Mouse (Mus musculus) heart, embryonic 12.5 days (tissue): ENCODE results near the gene Cpb1. TPM values are rescaled to one million over a fixed set of nuclear protein-coding genes. Genes with fewer than 3 reads are reported as not detected.

Experiments
- ATAC-seq: fragments of 200-750 bp; cut with Nextera tagmentation; 2 replicates; pipeline ENCODE4 v1.8.0; 2017; ENCODE audit warnings: moderate TSS enrichment, moderate library complexity; ENCODE audit not compliant: insufficient number of reproducible peaks, low FRiP score
- H3K27ac ChIP-seq: fragments of 300-500 bp; sonication (generic); 2 replicates; pipeline ENCODE4 v1.5.1; 2016; ENCODE audit warnings: mild to moderate bottlenecking, moderate library complexity; ENCODE audit not compliant: poor library complexity, severe bottlenecking
- H3K27me3 ChIP-seq: fragments of 300-500 bp; sonication (generic); replicated peaks from 2 replicates; pipeline ENCODE4 v1.6.1; 2016; ENCODE audit warnings: mild to moderate bottlenecking, moderate library complexity
- H3K36me3 ChIP-seq: fragments of 300-500 bp; sonication (generic); 2 replicates; pipeline ENCODE4 v1.6.1; 2016; ENCODE audit warnings: mild to moderate bottlenecking, moderate library complexity
- H3K4me1 ChIP-seq: fragments of 300-500 bp; sonication (generic); replicated peaks from 2 replicates; pipeline ENCODE4 v1.6.1; 2016; ENCODE audit warnings: mild to moderate bottlenecking
- H3K4me2 ChIP-seq: fragments of 300-500 bp; sonication (generic); 2 replicates; pipeline ENCODE4 v1.6.1; 2016; ENCODE audit warnings: mild to moderate bottlenecking, moderate library complexity
- H3K4me3 ChIP-seq: fragments of 300-500 bp; sonication (generic); 2 replicates; pipeline ENCODE4 v1.5.1; 2016; ENCODE audit warnings: mild to moderate bottlenecking
- H3K9ac ChIP-seq: fragments of 300-500 bp; sonication (generic); 2 replicates; pipeline ENCODE4 v1.6.1; 2016; ENCODE audit warnings: mild to moderate bottlenecking, moderate library complexity
- H3K9me3 ChIP-seq: fragments of 300-500 bp; sonication (generic); replicated peaks from 2 replicates; pipeline ENCODE4 v1.6.1; 2016; ENCODE audit warnings: mild to moderate bottlenecking, moderate library complexity
- WGBS: fragments of 180-500 bp; shearing (Covaris S2); methylation state at CpG from one replicate; pipeline ENCODE4 v1.1.7; 2016; 5-methylcytosine and 5-hydroxymethylcytosine counted together
- microRNA-seq: library from miRNA; unstranded; fragments of <30 nt; microRNA quantifications from one replicate; pipeline ENCODE4, GENCODE M21; 2017
- polyA plus RNA-seq: library from polyadenylated mRNA; unstranded; fragments of >200 nt; fragmentation: Nextera tagmentation; extraction: Ambion mirVana; gene quantifications from 2 replicates; pipeline ENCODE4 v1.2.1, GENCODE M21; 2016

Cpb1 gene
- polyA plus RNA-seq, 1 experiment from 2014 or later: not detected

DNA sequence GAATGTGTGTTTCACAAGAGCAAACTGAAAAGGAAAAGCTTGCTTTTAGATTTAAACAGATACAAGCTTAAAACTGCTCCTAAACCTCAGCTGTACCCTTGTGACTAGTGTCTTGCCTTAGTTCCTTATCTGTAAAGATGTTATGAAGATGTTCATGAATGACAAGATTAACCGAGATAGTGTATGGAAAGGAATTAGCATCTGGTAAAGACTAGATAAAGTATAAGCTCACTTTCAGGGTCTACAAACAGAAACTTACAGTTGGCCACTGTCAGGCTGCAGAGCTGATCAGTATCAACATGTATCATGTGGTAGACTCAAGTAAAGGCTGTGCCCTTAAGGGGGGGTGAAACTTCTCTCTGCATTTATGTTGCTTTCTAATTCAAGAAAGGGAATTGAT, 31.6 kb downstream of the Cpb1 start:
- no peak overlapping the region for H3K4me2 ChIP-seq
- WGBS: 72% methylated on average over 1 of the region's 1 CpGs
- no peak overlapping the region for H3K9ac ChIP-seq
- H3K27me3 ChIP-seq: no peaks in the 10 kb centered on the region
- no peaks in the 10 kb centered on the region for H3K4me1 ChIP-seq
- no peaks in the 10 kb centered on the region for H3K9me3 ChIP-seq
- no peak overlapping the region for H3K4me3 ChIP-seq
- H3K27ac ChIP-seq: no peak overlapping the region
- no peak for ATAC-seq
- H3K36me3 ChIP-seq: no peaks in the 10 kb centered on the region

DNA sequence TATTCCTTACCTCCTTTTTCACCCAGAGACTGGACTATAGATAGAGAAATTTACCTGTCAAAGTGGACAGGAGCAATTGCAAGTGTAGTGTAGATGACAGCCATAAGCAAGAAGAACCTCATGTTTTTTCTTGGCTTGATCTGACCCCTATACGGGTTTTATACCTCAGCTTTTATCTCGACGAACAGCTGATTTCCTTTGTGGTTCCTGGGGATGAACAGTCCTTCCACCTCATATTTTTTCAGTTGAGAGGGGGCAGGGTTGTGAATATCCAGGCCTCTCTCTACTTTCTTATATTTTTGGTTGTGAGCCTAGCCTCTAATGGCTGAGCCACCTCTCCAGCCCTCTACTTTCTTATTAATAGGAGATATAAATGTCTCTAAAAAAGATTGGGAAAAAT, 33.5 kb downstream of the Cpb1 start, which contains the start of gene Cpa3:
Gene Cpa3, minus strand, starts transcription at position 132 of the 400 bp plus-strand sequence.
- H3K27me3 ChIP-seq: no peaks in the 10 kb centered on the region
- H3K4me3 ChIP-seq: no peak within 1 kb of the TSS
- H3K4me2 ChIP-seq: no peak within 1 kb of the TSS
- no peaks in the 10 kb centered on the region for H3K4me1 ChIP-seq
- H3K9ac ChIP-seq: no peak within 1 kb of the TSS
- no peaks in the 10 kb centered on the region for H3K9me3 ChIP-seq
- ATAC-seq: no peak
- WGBS: 66% methylated on average over 3 of the region's 3 CpGs
- no peaks in the 10 kb centered on the region for H3K36me3 ChIP-seq
- no peak within 1 kb of the TSS for H3K27ac ChIP-seq

DNA sequence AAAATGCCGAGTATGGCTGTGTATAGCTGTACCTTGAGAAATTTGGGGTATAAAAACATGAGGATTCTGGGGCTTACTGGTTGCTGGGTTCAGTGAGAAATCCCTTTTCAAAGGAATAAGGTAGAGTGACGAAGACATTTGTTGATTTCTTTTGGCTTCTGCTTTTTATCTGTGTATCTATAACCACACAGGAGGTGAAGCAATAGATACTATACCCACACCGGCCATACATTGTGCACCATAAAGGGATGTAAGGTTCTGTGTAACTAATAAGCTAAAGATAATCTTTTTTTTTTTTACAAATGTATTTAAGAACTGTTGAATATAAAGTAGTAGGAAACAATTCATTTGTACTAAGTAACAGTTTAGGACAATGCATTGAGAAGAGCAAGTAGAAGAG, 35.8 kb downstream of the Cpb1 start:
- no peak for ATAC-seq
- Histone ChIP-seq H3K27me3 (no peaks in the 10 kb centered on the region), H3K9me3 (no peaks in the 10 kb centered on the region), H3K36me3 (no peaks in the 10 kb centered on the region), H3K27ac (no peak overlapping the region), H3K9ac (no peak overlapping the region), H3K4me1 (no peaks in the 10 kb centered on the region), H3K4me2 (no peak overlapping the region), H3K4me3 (no peak overlapping the region)
- 82% methylated on average over 3 of the region's 3 CpGs for WGBS

- Histone ChIP-seq H3K4me1 (no peaks in the 10 kb centered on the region), H3K27me3 (no peaks in the 10 kb centered on the region), H3K9ac (no peak overlapping the region), H3K36me3 (no peaks in the 10 kb centered on the region), H3K27ac (peak overlapping the region; percentile 57; the same call in 1 of the 2 replicates), H3K4me3 (no peak overlapping the region), H3K9me3 (no peaks in the 10 kb centered on the region), H3K4me2 (no peak overlapping the region)
- WGBS: 28% methylated on average over 1 of the region's 1 CpGs
- ATAC-seq: no peak; the same call in 1 of the 2 replicates
Observed at GRCm38 (mm10) chr3:20236965-20237364, 38.6 kb downstream of the Cpb1 start.

DNA sequence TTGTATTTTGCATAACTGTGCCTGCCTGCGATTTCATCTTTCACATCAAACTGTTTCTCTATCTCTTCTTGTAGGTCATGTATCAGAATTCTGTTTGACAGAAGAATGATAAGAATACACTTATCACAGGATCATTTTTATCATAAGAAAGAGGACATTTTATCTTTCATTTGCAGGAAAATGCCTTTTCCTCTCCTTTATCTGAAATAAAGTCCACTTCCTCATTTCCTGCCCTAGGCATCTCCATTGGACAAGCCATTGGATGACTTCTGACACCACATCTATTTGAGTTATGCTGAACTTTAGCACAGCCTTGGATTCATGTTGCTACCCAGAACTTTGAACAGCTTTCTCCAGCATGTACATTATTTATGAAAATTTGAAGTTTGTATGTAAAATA, 46.5 kb downstream of the Cpb1 start:
- no peaks in the 10 kb centered on the region for H3K36me3 ChIP-seq
- no peak overlapping the region for H3K4me2 ChIP-seq
- H3K4me1 ChIP-seq: no peaks in the 10 kb centered on the region
- ATAC-seq: no peak
- no peaks in the 10 kb centered on the region for H3K27me3 ChIP-seq
- H3K4me3 ChIP-seq: no peak overlapping the region
- H3K9me3 ChIP-seq: no peaks in the 10 kb centered on the region
- WGBS: 73% methylated on average over 1 of the region's 1 CpGs
- no peak overlapping the region for H3K27ac ChIP-seq
- H3K9ac ChIP-seq: no peak overlapping the region

DNA sequence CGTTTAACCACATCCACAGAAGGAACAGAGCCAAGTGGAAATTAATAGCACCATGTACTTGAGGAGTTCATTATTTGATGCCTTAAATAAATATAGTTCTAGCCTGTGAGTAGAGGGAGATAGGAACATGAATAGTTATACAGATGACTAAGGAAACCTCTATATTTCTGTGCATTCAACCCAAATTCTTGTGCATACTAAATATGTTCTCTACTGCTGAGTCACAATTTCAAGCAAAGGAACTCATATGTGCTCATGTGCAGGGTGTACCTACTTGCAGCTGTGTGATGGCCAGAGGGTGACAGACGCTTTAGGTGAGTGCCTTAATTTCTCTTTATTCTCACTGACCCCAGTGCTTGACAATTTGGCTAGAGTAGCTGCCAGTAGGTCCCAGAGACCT, 50.1 kb downstream of the Cpb1 start:
- H3K9me3 ChIP-seq: no peaks in the 10 kb centered on the region
- no peak overlapping the region for H3K4me3 ChIP-seq
- H3K27ac ChIP-seq: no peak overlapping the region
- H3K9ac ChIP-seq: no peak overlapping the region
- no peaks in the 10 kb centered on the region for H3K36me3 ChIP-seq
- no peaks in the 10 kb centered on the region for H3K4me1 ChIP-seq
- 66% methylated on average over 2 of the region's 2 CpGs for WGBS
- no peak for ATAC-seq
- H3K4me2 ChIP-seq: no peak overlapping the region
- no peaks in the 10 kb centered on the region for H3K27me3 ChIP-seq

DNA sequence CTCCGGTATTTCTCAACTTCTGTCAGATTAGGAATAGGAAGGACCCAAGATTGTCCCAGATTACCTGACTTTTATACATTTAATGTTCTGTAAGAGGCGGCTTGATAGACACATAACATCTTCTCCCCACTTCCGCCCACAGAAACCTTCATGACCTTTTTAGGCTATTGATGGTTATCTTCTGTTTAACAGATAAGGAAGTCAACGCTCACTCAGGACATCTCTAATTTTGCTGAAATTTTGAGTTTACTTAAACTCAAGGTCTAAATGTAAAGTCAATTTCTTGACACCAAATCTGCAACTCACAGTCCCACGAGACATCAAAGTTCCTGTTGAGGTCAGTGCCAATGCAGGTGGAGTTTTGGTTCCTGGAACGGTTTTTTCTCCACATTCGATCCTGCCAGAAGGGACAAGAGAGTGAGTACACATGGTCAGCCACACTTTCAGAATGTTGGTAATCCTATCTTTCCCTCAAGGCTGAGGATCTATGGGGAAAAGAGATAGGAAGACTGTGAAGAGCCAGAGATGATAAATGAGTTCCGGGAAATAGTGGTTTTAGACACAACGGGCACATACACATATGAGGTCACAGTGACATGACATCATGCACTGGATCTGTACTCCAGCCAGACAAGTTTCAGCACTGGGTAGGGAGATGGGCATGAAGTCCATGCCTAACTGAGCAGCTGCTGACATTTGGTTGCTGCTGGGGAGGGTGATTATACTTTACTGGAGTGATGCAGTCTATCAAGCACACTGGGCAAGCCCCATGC, 52.4 kb downstream of the Cpb1 start:
- Histone ChIP-seq H3K9ac (no peak overlapping the region), H3K4me3 (no peak overlapping the region), H3K27ac (no peak overlapping the region), H3K9me3 (no peaks in the 10 kb centered on the region), H3K4me1 (no peaks in the 10 kb centered on the region), H3K36me3 (no peaks in the 10 kb centered on the region), H3K27me3 (no peaks in the 10 kb centered on the region), H3K4me2 (no peak overlapping the region)
- ATAC-seq: no peak
- WGBS: 74% methylated on average over 9 of the region's 9 CpGs

GRCm38 (mm10) chr3:20222136-20222535, 53.4 kb downstream of the Cpb1 start:
- H3K4me1 ChIP-seq: no peaks in the 10 kb centered on the region
- H3K27me3 ChIP-seq: no peaks in the 10 kb centered on the region
- no peak overlapping the region for H3K4me2 ChIP-seq
- H3K27ac ChIP-seq: no peak overlapping the region
- H3K9ac ChIP-seq: no peak overlapping the region
- WGBS: 65% methylated on average over 3 of the region's 3 CpGs
- no peaks in the 10 kb centered on the region for H3K9me3 ChIP-seq
- H3K36me3 ChIP-seq: no peaks in the 10 kb centered on the region
- no peak for ATAC-seq
- H3K4me3 ChIP-seq: no peak overlapping the region

GRCm38 (mm10) chr3:20198869-20199268, 76.7 kb downstream of the Cpb1 start:
- H3K9ac ChIP-seq: no peak overlapping the region
- ATAC-seq: no peak; the same call in 1 of the 2 replicates
- no peaks in the 10 kb centered on the region for H3K27me3 ChIP-seq
- H3K4me3 ChIP-seq: no peak overlapping the region
- H3K4me1 ChIP-seq: peaks cover 6% of the 10 kb centered on the region
- no peak overlapping the region for H3K4me2 ChIP-seq
- no peaks in the 10 kb centered on the region for H3K9me3 ChIP-seq
- no peaks in the 10 kb centered on the region for H3K36me3 ChIP-seq
- no peak overlapping the region for H3K27ac ChIP-seq
- 27% methylated on average over 6 of the region's 6 CpGs for WGBS

Small RNAs within 50 kb of the gene (microRNA-seq; reads per million reads assigned to microRNA genes)
- gene Mir7007: not detected

Other genes with a start within 250 kb of the Cpb1 start
- gene Hps3, start 240.4 kb downstream of the Cpb1 start, polyA plus RNA-seq: 11.4 and 12.6 TPM in 2 replicates
- 19.1 and 21.3 TPM in 2 replicates for gene Hltf, start 217.9 kb downstream of the Cpb1 start, polyA plus RNA-seq
- gene Gyg, start 120.4 kb downstream of the Cpb1 start, polyA plus RNA-seq: 687 and 707 TPM in 2 replicates
- gene Cpa3, start 33.6 kb downstream of the Cpb1 start, polyA plus RNA-seq: 0.53 and 0.54 TPM in 2 replicates
- gene Agtr1b, start 91.4 kb upstream of the Cpb1 start, polyA plus RNA-seq: 0.28 TPM in 1 of 2 replicates, not detected in the other